Mouse (Mus musculus) heart, postnatal 0 days (tissue): Measurements from ENCODE around the gene Crlf1.

ENCODE experiments used
- CTCF ChIP-seq: IDR thresholded peaks from 2 replicates; pipeline ENCODE4 v1.5.1; 2016; ENCODE audit warnings: antibody characterized with exemption, control low read depth, low read depth
- EP300 ChIP-seq: IDR thresholded peaks from 2 replicates; pipeline ENCODE4 v1.6.1; 2016; ENCODE audit warnings: antibody characterized with exemption, low read depth

DNA sequence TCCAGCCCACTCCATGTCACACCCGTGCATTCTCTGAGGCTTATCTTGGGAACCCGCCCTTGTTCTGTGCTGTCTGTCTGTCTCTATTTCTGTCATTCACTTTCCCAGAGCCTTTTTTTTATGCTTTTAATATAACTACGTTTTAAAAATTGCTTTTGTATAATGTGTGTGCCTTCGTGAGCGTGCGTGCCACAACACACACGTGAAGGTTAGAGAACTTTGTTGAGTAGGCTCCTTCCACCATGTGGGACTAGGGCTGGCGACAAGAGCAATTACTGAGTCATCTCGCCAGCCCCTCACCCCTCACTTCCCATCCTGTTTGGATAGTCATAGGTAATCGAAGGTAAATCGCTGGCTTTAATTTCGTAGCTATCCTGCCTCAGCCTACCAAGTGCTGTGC is 9.6 kb downstream of the Crlf1 start:
- no peak for TF ChIP-seq CTCF
- no peak for TF ChIP-seq EP300
